Mouse (Mus musculus): ENCODE data around the gene Lpcat2b.
"Not testable (repeated sequence)": the region's sequence is repeated elsewhere in the genome, so short reads cannot be mapped to it uniquely, and the experiment has no call there.

Gene Lpcat2b

DNA sequence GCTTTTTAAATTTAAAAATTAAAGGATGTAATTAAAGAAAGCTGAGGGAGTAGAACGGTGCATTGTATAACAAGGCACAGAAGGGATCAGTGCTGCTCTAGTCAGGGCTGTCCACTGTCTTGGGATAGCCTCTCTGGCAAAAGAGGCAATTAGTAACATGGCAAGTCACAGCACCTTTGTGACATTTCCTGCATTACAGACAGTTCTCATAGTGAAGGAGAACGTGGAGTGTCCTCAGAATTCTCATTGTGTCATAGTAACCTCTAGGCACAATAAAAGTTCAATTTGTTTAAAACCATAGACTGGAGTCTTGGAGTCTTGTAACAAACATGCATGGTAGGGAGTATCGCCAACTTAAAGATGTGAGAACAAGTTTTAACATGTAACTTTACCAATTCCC, at the start of gene Lpcat2b:
Gene Lpcat2b (plus strand): TSS at position 301 of the 400 bp plus-strand sequence.
- DNase-seq (ENCODE audit: low read depth) = no peak

DNA sequence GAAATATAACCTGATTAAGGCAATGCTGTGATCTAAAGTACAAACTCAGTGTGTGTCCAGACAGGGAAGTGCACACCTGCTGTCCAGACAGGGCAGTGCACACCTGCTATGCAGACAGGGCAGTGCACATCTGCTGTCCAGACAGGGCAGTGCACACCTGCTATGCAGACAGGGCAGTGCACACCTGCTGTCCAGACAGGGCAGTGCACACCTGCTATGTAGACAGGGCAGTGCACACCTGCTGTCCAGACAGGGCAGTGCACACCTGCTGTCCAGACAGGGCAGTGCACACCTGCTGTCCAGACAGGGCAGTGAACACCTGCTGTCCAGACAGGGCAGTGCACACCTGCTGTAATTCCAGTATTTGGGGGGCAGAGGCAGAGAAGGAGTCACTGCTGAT, 44.9 kb upstream of the Lpcat2b start:
- not testable (repeated sequence) for DNase-seq (ENCODE audit: low read depth)

DNA sequence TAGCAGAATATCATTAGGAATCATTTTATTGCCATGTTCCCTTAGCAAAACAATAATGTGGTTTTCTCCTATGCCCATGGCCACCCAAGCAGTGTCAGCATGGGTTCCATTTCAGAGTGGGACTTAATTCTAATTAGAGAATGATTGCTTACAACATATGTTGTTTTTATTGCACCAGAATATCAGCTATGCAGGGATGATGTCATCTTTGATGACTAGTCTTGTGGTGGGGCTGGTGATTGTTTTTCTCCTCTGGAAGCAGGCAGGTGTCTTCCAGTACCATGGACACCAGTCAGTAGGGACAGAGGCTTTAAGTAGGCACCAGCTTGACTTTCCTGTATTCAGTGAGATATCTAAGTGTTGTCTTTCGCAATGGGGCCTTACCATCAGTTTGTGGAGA, 43.6 kb upstream of the Lpcat2b start:
- peak; percentile 40 for DNase-seq (ENCODE audit: low read depth)

DNA sequence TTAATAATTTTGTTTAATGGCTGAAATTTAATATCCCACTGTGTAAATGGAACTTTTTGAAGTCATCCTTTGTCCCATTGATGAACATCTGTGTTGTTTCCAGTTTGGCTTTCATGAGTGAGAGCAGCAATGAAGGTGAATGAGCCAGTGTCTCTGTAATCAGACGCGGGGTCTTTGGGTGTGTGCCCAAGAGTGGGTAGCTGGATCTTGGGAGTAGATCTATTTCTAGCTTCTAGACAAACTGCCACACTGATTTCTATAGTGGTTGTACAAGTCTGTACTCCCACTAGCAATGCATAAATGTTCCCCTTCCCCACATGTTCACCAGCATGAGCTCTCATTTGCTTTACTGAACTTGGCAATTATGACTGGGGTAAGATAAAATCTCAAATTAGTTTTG, 42.0 kb upstream of the Lpcat2b start:
- DNase-seq (ENCODE audit: low read depth) = no peak

DNA sequence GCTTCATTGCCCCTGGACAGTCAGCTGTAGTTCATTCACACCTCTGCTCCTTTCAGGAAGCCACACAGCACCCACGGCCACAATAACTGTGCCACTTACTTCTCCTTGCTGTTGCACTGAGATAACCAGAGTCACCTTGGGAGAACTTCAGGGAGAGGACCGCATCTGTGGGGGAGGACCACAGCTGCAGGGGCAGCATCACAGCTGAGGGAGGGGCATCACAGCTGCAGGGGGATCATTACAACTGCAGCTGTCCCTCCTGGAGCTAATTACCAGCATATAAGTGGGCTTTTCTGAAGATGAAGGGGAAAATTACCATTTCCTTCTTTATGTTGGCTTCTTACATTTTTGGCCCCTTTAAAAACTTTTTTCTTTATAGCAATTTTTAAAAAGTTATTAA, 36.9 kb upstream of the Lpcat2b start:
- no peak for DNase-seq (ENCODE audit: low read depth)

DNA sequence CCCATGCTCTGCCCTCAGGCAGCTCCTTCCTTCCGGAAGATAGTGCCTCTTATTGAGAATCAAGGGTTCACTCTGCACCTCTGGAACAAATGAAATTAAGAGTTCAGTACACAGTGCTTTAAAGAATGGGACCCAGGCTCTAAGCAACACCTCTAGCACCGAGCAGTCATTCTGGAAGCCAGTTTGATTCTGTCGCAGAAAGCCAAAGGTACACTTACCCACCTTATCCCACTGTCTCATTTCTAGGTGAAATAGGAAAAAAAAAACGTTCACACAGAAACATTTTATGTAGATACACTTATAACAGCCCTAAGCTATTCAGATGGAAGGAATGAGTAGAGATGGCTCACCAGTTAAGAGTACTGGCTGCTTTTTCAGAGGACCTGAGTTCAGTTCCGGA, 28.9 kb upstream of the Lpcat2b start, which contains the start of gene Ephx4:
Gene Ephx4 (plus strand): TSS at position 301 of the 400 bp plus-strand sequence.
- DNase-seq (ENCODE audit: low read depth) = no peak

DNA sequence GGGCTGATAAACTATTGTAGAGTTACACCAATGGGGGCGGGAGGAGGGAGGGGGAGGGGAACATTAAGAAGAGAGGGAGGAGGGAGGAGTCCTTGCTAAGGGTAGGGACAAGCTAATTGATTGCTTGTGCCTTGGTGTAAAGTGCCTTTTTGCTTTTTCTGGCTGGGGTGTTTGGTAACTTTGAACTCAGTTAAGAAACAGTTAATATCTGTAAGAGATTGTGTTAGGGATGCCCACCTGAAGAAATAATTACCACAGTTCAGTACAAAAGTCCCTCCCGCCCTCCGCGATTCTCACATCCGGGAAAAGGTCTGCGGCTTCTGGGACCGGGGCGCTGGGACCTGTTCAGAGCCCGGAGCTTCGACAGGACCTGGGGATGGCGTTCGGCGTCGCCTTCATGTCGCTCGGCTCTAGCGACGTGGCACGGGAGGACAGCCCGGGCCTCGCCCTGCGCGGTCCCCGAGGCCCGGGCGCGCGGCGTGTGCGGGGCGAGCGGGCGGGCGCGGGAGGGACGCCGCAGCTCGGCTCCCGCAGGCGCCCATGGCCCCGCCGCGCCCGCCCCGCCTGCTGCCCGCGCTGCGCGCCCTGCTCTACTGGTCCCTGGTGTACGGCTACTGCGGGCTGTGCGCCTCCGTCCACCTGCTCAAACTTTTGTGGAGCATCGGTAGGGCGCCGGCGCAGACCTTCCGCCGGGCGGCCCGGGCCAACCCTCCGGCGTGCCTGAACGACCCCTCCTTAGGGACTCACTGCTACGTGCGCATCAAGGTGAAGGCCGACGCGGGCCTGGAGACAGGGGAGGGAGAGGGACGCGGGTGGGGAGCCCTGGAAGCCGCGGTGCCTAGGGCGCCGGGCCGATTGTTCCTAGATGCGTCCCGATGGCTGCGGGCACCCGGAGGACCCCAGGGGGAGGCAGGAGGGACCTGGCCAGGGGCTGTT, 28.1 kb upstream of the Lpcat2b start:
- DNase-seq (ENCODE audit: low read depth) = no peak

DNA sequence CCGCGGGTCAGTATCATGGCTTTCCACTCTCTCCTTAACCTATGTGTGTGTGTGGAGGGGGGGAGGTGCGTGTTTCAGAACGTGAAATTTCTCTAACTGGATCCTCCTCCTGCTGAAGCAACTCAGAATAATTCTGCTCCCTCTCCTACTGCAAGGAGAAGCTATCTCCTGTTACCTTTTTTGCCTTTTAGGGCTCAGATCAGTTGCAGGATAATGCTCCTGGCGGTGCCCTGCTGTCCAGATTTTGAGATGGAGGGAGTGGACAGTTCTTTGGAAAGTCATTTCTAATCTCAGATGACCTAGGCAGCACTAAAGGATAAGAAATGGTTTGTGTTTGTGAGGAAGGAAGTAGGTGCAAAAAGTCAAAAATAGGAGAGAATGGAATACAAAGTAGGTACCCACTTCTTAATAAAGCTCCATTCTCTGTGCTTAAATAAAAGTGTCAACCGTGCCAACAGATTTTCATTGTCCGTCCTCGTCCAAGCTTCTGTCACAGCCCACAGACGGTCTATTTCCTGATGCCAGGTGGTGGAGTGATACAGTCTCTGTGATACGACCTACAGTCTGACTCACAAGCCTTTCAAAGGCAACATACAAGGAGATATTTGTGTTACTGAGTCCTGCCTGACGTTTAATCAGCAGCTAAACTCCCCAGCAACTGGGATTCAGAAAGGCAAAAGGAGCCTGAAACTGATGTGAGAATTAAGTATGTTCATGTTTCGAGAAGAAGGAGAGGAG, 27.2 kb upstream of the Lpcat2b start:
- no peak for DNase-seq (ENCODE audit: low read depth)

DNA sequence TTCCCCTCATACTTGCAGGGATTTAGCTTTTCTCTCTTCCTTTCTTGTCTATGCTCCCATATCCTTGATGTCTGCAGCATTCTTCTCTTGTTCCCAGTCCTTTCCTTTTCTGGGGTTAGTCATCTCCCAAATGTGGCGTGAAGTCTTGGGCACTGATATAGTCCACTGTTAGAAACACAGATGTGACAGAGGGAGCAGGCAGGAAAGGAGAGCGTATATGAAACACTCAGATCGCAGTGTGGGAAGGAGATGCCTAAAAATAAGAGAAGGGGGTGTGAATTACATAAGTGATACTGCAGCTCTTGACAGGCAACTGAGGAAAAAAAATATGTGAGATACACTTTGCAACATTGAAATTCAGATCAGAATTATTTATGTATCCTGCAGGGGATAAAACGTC, 26.0 kb upstream of the Lpcat2b start:
- no peak for DNase-seq (ENCODE audit: low read depth)

DNA sequence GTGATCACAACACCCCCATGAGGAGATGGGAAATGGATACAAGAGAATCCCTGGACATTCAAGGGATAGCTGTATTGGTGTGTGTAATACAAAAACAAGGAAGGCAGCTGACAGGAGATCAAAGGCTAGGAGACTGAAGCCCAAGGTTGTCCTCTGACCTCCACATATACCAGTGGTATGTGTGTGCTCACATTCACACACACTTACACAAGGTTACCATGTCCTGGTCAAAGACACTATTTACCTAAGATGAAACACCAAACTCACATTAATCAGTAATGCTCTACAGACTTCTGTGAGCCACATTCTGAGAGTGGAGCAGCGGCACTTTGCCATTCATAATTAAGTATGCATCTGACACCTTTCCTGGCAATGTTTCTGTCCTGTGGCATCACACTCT, 21.0 kb upstream of the Lpcat2b start:
- no peak for DNase-seq (ENCODE audit: low read depth)

DNA sequence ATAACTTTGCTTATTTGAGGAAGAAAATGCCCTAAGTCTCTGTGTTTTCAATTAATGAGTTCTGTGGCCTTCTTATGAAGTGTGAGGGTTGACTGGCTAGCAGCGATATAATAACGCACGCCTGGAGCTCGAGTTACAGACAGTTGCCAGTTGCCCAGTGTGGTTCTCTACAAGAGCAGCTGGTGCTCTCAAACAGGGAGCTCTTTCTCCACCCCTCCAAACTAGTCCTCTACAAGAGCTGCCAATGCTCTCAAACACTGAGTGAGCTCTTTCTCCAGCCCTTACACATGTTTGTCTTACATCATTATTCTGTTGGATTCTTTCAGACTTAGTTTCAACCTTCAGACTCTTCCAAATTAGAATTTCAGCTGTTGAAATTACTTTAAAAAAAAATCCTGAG, 20.0 kb upstream of the Lpcat2b start:
- no peak for DNase-seq (ENCODE audit: low read depth)

DNA sequence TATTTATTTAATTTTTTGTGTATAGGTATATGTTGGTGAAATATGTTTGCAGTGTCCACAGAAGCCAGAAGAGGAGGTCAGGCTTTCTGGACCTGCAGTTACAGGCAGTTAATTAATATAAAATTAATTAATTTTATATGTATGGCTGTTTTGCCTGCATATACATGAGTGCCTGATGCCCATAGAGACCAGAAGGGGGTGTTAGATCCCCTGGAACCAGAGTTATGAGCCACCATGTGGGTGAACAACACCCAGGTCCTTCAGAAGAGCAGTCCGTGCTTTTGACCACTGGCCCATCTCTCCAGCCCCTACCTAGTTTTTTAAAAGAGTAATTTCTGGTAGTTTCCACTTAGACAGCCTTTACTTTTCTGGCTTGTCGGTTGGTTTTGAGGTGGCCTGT, 19.1 kb upstream of the Lpcat2b start:
- DNase-seq (ENCODE audit: low read depth) = peak; percentile 49

DNA sequence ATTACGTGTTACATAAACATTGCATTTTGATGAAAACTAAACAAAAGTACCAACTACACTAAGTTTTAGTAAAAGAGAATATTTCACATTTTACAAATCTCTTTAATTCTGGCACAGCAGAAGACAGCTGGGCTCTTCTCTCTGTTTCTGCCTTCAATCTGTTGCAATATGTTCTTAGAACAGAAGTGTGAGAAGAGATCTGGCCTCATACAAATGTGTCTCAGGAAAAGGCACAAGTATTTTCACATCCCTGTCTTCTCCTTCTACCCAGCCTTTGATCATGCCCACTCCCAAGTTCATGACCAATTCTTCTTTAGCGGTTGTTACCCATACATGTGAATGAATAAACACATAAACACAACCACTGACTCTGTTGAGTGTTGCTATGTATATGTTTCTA, 16.3 kb upstream of the Lpcat2b start:
- DNase-seq (ENCODE audit: low read depth) = no peak

DNA sequence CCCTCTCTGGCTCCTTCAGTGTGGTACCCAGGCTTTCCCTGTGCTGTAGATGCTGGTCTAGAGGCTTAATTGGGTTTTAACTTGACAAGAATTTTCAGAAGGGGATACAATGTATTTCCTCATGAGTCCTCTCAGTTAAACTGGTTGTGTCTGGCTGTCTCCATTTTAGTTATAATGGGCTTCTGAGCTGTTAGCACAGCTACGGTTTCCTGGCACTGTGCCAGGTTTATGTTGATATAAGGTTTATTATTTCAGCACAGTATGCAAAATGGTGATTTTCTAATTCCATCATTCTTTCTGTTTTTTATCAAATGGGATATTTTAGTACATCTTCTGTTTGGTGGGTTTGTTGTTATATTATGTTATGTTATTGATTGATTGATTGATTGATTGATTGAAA, 9.7 kb upstream of the Lpcat2b start:
- DNase-seq (ENCODE audit: low read depth) = peak; percentile 36

DNA sequence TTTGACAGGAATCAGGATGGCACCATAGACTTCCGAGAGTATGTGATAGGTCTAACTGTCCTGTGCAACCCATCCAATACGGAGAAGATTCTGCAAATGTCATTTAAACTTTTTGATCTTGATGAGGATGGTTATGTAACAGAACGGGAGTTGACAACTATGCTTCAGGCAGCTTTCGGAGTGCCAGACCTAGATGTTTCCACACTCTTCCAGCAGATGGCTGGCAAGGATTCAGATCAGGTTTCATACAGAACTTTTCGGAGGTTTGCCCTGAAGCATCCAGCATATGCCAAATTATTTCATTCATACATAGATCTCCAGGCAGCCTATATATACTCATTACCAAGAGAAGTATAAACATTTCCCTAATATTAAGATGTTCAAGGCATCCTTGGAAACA, 2.7 kb downstream of the Lpcat2b start:
- no peak for DNase-seq (ENCODE audit: low read depth)

DNA sequence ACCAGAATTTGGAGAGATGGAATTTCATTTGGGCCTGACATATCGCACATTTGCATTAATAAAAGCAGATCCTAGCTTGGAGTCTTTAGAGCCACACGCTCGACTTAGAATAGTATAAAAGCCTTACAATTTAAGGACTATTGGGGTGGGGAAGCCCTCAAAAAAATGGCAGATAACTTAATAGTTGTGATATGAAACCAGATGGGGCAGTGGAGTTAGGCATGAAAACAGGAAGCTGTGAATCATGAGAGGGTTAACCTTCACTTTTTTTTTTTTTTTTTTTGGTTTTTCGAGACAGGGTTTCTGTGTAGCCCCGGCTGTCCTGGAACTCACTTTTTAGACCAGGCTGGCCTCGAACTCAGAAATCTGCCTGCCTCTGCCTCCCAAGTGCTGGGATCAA, 4.8 kb downstream of the Lpcat2b start:
- DNase-seq (ENCODE audit: low read depth) = peak; percentile 44

DNA sequence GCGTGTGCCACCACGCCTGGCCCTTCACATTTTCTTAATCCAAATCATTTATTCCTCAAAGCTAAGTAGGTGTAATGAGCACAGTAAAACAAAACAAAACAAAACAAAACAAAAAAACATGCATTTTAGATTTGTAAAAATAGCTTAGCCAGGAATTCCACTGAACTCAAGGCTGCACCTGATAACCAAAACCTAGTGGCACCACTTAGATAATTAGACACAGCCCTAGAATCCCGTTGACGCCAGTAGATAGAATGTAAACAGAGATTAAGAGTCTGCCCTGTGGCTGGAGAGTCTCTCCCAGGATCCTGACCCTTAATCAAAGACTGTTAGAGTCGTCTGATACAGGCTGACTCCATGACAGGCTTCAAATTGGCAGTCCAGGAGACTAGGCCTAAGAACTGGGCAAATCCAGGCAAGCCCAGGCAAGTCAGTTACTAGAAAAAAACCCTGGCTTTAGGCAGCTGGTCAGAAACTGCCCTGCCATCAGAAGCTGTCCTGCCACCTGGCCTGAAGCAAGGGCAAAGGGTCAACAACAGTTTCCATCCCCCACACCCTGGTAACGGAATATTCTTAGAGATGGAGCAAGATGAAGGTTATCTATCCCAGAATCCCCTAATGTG, 5.3 kb downstream of the Lpcat2b start:
- peak; percentile 24 for DNase-seq (ENCODE audit: low read depth)

DNA sequence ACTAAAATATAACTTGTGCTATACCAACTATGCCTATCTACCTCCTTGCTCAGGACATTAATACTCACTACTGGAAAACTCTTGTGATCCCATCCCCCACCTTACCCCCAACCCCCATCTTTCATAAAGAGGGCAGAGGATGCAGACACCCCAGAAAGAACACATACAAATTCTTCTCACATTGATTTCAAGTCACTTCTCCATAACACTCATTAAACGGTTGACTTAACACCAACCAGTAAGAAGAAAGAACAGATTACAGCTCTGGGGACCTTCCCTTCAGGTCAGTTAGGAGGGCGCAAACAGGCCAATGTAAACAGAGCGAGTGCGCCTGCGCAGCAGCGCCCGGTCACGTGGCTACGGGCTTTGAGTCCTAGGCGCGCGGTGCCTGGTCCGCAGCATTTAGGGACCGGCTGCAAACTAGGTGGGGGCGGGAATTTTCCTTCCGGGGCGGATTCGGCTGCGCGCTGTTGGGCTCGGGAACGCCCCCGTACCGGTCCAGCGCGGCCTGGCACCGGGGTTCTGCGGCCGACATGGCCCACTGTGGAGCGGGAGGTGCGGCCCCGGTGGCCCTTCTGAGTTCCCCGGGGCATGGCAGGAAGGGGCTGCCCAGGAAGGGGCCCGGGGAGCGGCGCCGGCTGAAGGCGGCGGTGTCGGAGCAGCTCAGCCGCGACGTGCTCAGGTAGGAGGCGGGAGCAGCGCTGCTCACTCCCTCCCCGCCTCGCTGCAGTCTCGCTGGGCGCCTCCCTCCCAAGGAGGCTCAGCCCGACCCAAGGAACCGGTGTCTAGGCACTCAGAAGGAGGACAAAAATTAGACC, 6.3 kb downstream of the Lpcat2b start, which contains the start of gene Btbd8:
Gene Btbd8 (plus strand): TSS at position 534 of the 818 bp plus-strand sequence.
- peak; percentile 96 for DNase-seq (ENCODE audit: low read depth)

DNA sequence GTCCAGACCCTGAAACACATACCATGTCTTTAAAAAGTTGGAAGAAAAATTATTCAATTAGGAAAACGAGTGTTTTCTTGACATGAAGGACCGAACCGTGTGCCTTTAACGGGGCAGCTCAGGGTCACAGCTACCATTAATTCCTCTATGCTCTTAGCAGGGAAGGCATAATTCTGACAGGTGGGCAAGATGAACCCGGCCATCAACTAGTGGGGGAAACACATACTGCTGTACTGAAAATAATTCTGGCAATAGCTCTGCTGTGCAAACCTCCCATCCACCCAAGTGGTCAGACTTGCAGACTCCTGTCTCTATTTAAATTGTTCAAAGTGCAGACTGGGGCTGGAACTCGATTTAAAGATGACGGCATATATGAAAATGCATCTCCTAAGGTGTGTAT, 7.0 kb downstream of the Lpcat2b start:
- DNase-seq (ENCODE audit: low read depth) = peak; percentile 51

DNA sequence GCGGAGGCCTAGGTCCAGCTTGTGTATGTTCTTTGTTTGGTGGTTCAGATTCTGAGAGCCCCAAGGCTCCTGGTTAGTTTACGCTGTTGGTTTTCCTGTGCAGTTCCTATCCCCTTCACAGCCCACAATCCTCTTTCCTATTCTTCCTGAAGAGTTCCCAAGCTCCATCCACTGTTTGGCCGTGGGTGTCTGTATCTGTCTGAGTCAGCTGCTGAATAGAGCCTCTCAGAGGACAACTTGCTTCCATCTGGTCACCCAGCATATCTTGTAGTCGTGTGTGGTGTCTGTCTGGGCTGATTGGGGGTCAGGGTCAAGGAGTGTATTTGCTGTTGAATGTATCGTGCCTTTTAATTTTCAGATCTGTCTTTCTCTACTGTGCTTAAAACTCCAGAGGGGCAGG, 10.5 kb downstream of the Lpcat2b start:
- DNase-seq (ENCODE audit: low read depth) = no peak

DNA sequence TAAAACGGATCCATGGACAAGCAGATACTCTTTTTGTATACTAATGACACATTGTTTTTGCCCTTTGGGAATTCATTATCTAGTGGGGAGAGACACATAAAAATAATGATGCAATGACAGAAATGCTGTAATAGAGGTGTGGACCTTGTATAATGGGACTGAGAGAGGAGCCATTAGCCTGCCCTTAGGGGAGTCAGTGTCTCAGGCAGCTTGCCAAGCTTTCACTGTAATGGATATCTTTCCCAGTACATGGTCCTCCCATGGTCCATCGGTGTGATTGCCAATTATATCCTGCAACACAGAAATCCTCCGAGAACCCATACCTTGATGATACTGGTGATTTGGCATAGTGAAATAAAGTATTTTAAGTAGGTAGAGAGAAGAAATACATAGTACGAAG, 12.9 kb downstream of the Lpcat2b start:
- DNase-seq (ENCODE audit: low read depth) = no peak

DNA sequence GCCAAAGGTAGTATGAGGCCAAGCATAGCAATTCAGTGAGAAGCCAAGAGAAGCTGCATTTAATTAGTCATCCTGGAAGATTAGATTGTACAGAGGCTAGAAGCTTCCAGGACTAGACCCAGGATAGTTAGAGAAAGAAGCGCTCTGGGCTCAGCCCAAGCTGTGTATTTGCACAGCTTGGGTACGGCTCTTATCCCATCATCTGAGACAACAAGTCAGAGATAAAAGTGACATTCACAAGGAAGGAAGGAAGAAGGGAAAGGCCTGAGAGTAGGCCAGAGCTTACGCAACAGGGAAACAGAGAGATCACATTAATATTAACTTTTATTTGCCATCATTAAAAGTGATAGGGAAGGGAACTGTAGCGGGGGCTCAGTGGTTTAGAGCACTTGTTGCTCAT, 16.6 kb downstream of the Lpcat2b start:
- no peak for DNase-seq (ENCODE audit: low read depth)
